Mouse (Mus musculus) midbrain, embryonic 14.5 days (tissue): ENCODE data around the gene Spin1. TPM values are rescaled to one million over a fixed set of nuclear protein-coding genes. Genes with fewer than 3 reads are reported as not detected.

Experiments used
- ATAC-seq: fragments of 200-750 bp; cut with Nextera tagmentation; 2 replicates; pipeline ENCODE4 v1.8.0; 2017; ENCODE audit warnings: moderate number of reproducible peaks, moderate library complexity; ENCODE audit not compliant: low FRiP score, low TSS enrichment
- DNase-seq: peaks from one replicate; pipeline ENCODE4 v3.0.0-alpha.2; 2015
- H3K27ac ChIP-seq: fragments of 300-500 bp; sonication (generic); replicated peaks from 2 replicates; pipeline ENCODE4 v1.5.1; 2014; ENCODE audit warnings: mild to moderate bottlenecking, low read depth, low read length, moderate library complexity
- H3K27me3 ChIP-seq: fragments of 300-500 bp; sonication (generic); 2 replicates; pipeline ENCODE4 v1.6.1; 2014; ENCODE audit warnings: low read length, control low read depth, mixed read lengths; ENCODE audit not compliant: control insufficient read depth, insufficient read depth
- H3K36me3 ChIP-seq: fragments of 300-500 bp; sonication (generic); 2 replicates; pipeline ENCODE4 v1.6.1; 2014; ENCODE audit warnings: low read length, control low read depth; ENCODE audit not compliant: control insufficient read depth, insufficient read depth
- H3K4me1 ChIP-seq: fragments of 300-500 bp; sonication (generic); 2 replicates; pipeline ENCODE4 v1.6.1; 2014; ENCODE audit warnings: mild to moderate bottlenecking, antibody characterized with exemption, low read length, control low read depth; ENCODE audit not compliant: control insufficient read depth, insufficient read depth
- H3K4me2 ChIP-seq: fragments of 300-500 bp; sonication (generic); 2 replicates; pipeline ENCODE4 v1.6.1; 2014; ENCODE audit warnings: mild to moderate bottlenecking, low read length, moderate library complexity
- H3K4me3 ChIP-seq: fragments of 300-500 bp; sonication (generic); replicated peaks from 2 replicates; pipeline ENCODE4 v1.5.1; 2014; ENCODE audit warnings: low read depth, low read length
- H3K9ac ChIP-seq: fragments of 300-500 bp; sonication (generic); replicated peaks from 2 replicates; pipeline ENCODE4 v1.6.1; 2014; ENCODE audit warnings: mild to moderate bottlenecking, low read length, moderate library complexity
- H3K9me3 ChIP-seq: fragments of 300-500 bp; sonication (generic); 2 replicates; pipeline ENCODE4 v1.6.1; 2016; ENCODE audit warnings: low read length, control low read depth, mixed read lengths; ENCODE audit not compliant: control insufficient read depth
- WGBS: fragments of 180-500 bp; shearing (Covaris S2); extraction: QIAGEN DNeasy Blood & Tissue Kit; methylation state at CpG from one replicate; pipeline ENCODE4 v1.1.7; 2014; 5-methylcytosine and 5-hydroxymethylcytosine counted together
- polyA plus RNA-seq: library from polyadenylated mRNA; unstranded; fragments of >200 nt; fragmentation: Nextera tagmentation; extraction: Ambion mirVana; gene quantifications from 2 replicates; pipeline ENCODE4 v1.2.1, GENCODE M21; 2014

The Spin1 gene
- polyA plus RNA-seq, 1 experiment from 2014 or later, result 202 TPM

DNA sequence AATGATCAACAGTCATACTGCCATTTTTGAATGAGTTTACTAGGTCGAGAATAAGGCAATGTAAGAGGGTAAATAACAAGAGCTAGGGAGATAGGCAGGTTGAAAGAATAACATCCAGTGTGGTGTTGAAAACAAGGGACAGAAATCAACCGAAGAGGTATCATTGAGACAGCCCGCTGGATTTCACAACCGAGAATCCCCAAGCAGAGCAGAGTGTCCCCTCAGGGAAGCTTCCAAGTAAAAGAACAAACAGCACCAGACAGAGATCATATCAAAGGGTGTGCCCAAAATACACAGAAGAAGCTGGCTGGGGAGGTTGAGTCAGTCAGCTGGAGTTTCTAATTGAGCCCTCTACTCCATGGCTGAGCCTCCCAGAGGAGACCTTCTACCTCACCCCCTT lies 11.6 kb upstream of the Spin1 start:
- Histone ChIP-seq H3K4me3 (no peak overlapping the region), H3K36me3 (no peaks in the 10 kb centered on the region), H3K4me2 (no peak overlapping the region), H3K9me3 (no peaks in the 10 kb centered on the region), H3K27ac (no peak overlapping the region), H3K4me1 (no peaks in the 10 kb centered on the region), H3K9ac (no peak overlapping the region), H3K27me3 (no peaks in the 10 kb centered on the region)
- WGBS, result 83% methylated on average over 4 of the region's 4 CpGs
- DNase-seq, result no peak
- no peak for ATAC-seq

DNA sequence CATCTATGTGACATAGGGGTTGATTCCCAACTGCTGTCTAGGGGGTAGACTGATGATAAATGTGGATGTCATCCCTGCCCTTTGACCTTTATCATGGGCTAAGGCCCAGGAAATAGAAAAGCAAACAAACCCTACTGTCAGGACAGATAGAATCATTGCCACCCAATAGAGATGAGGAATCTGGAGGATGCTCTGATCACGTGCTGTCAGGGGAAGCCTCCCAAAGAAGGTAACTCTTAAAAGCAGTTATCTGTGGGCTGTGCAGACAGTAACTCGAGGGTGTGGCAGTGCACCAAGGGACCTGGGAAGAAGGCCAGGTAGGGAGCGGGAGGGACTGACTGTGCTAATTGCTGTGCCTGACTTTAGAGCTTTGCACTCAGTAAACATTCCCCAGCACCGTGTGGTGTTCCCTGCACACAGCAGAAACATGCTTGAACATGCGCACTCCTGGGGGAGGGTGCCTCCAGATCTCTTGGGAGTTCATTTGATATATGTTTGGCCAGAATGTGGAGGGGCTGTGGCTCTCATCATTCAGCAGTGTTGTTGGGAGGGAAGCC lies 10.5 kb upstream of the Spin1 start:
- no peaks in the 10 kb centered on the region for H3K9me3 ChIP-seq
- no peaks in the 10 kb centered on the region for H3K36me3 ChIP-seq
- no peak overlapping the region for H3K27ac ChIP-seq
- no peaks in the 10 kb centered on the region for H3K27me3 ChIP-seq
- H3K4me3 ChIP-seq, result no peak overlapping the region
- H3K4me1 ChIP-seq, result no peaks in the 10 kb centered on the region
- H3K4me2 ChIP-seq, result no peak overlapping the region
- DNase-seq (no peak), ATAC-seq (no peak)
- H3K9ac ChIP-seq, result no peak overlapping the region
- 82% methylated on average over 5 of the region's 5 CpGs for WGBS

DNA sequence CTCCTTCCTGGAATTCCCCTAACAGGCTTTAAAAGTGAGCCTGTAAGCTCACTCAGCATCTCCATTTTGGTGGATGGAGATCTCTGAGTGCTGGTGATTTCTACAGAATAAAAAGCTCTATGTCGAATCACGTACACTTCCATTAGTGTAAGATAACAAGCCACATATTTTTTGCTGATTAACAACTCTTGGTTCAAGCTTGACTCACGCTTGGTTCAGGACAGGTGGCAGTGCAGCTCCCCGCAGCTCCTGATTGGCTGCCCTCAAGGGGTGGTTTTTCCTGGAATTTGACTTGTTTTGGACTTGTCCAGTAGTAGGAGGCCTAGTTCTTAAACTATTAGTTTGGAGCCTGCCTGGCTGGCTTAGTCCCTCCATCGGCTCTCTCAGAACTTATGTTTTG lies 7.2 kb upstream of the Spin1 start:
- no peak overlapping the region for H3K4me2 ChIP-seq
- H3K36me3 ChIP-seq, result no peaks in the 10 kb centered on the region
- 94% methylated on average over 5 of the region's 5 CpGs for WGBS
- no peak overlapping the region for H3K9ac ChIP-seq
- no peaks in the 10 kb centered on the region for H3K9me3 ChIP-seq
- ATAC-seq, result no peak
- no peaks in the 10 kb centered on the region for H3K27me3 ChIP-seq
- H3K27ac ChIP-seq, result no peak overlapping the region
- no peaks in the 10 kb centered on the region for H3K4me1 ChIP-seq
- H3K4me3 ChIP-seq, result no peak overlapping the region
- DNase-seq, result no peak

DNA sequence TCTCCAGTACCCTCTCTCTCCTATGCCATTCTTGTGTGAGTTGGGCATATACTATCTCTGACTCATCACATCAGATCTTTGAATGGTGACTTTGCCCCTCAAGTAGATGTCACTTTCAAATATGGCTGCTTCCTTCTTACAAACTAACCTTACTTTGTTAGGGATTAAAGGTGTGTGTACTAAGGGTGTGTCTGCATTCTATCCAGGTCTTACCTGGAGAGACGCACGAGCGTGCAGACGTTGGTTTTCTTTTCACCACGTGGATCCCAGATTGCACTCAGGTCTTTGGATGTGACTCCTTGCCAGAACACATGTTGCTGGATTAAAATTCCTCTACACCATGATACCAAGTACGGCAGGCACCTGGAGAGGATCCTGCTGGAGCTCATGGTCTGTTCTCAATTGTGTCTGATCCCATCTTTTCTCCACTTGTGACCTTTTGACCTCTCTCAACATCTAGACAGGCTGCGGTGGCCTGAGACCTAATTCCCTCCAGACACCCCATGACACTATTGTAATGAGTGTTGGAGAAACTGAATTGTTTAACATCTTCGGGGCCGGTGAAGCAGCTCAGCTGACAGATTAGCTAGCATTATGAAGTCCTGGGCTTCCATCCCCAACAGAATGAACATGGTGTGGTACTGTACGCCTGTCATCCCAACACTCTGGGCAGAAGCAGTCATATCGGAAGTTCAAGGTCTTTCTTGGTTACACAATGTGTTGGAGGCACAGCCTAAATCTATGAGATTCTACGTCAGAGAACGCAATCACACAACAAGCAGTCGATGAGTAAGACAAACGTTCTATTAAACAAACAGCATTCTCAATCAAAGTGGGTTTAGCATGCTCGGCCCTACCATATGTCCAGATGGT lies 6.1 kb upstream of the Spin1 start:
- 74% methylated on average over 16 of the region's 16 CpGs for WGBS
- Histone ChIP-seq H3K4me1 (peaks cover 8% of the 10 kb centered on the region), H3K27me3 (no peaks in the 10 kb centered on the region), H3K27ac (no peak overlapping the region), H3K4me2 (no peak overlapping the region), H3K9me3 (no peaks in the 10 kb centered on the region), H3K4me3 (no peak overlapping the region), H3K36me3 (no peaks in the 10 kb centered on the region), H3K9ac (no peak overlapping the region)
- ATAC-seq (no peak), DNase-seq (no peak)

DNA sequence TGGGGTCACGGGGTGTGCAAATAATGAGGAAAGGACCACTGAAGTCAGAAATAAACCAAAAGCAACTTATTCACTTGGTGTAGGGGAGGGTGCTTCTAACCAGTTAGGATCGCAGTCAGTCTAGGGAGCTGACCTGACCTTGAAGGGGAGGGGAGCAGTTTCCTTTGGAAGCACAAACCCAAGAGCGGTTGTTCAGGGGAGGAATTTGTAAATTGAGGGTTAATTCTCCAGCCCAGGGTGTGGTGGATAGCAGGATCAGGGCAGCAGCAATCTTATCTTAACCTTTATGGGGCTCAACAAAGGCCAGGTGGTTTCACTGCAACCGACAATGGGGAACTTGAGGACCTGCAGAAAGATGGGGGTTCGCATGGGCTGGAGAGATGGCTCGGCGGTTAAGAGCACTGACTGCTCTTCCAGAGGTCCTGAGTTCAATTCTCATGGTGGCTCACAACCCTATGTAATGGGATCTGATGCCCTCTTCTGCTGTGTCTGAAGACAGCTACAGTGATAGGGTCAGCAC lies 5.4 kb upstream of the Spin1 start:
- H3K9me3 ChIP-seq, result no peaks in the 10 kb centered on the region
- no peak for DNase-seq
- 93% methylated on average over 7 of the region's 7 CpGs for WGBS

DNA sequence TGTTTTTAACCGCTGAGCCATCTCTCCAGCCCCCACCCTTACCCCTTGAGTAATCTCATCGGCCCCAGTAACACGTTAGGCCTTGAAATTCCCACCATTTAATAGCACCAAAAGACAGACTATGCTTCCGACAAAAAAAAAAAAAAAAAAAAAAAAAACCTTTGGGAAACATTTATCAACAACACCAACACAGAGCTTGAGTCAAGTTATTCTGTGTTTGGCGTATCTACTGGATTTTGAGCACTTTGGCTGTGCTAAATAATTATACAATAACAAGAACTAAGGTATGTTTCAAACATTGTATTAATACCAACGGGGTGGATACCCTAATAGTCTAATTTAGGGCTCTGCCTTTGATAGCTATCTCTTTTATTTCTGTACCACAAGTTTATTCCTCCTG lies 4.0 kb upstream of the Spin1 start:
- 92% methylated on average over 6 of the region's 6 CpGs for WGBS
- no peak overlapping the region for H3K4me3 ChIP-seq
- no peaks in the 10 kb centered on the region for H3K27me3 ChIP-seq
- H3K4me2 ChIP-seq, result no peak overlapping the region
- peaks cover 8% of the 10 kb centered on the region for H3K4me1 ChIP-seq
- DNase-seq (no peak), ATAC-seq (no peak)
- H3K9me3 ChIP-seq, result no peaks in the 10 kb centered on the region
- H3K36me3 ChIP-seq, result no peaks in the 10 kb centered on the region
- H3K9ac ChIP-seq, result no peak overlapping the region
- H3K27ac ChIP-seq, result no peak overlapping the region

More for the DNA sequence above, 5.4 kb upstream of the Spin1 start:
- no peak for ATAC-seq
- Histone ChIP-seq H3K27me3 (no peaks in the 10 kb centered on the region), H3K4me2 (no peak overlapping the region), H3K27ac (no peak overlapping the region), H3K4me3 (no peak overlapping the region), H3K4me1 (peaks cover 8% of the 10 kb centered on the region), H3K9ac (no peak overlapping the region), H3K36me3 (no peaks in the 10 kb centered on the region)

DNA sequence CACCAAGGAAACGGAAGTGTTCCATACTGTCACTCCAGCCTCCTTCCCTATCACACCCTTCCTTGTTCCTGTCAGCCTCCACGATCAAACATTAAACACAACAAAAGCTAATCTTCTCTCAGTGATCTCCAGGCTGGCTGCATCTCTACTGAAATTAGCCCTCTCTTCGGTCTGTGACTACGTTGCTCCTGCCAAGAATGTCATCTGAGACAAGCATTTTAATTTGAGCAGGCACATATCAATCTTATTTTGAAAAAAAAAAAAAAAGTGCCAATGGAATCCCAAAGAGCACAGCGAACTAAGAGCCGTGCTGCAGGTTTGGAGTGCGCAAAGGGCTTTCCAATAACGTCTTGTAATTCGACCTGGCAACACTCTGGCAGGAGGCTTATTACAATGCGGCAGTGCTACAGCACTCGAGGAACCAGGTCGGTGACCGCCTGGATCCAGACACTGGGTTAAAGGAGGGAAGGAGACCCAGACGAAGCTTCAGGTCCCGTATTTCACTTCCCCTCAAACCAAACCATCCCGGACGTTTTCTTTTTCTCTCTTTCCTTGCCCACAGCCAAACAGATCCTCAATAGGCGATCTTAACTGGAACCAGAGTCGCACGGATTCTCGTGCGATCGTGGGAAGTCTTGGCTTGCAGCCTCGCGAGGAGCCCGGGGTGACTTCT lies 984 bp upstream of the Spin1 start:
- Histone ChIP-seq H3K4me1 (peaks cover 14% of the 10 kb centered on the region), H3K4me3 (peak overlapping the region; percentile 87), H3K9me3 (0 out of 2 replicates have a peak, but pooled peaks cover 4% of the 10 kb centered on the region), H3K27me3 (no peaks in the 10 kb centered on the region), H3K27ac (peak overlapping the region; percentile 95), H3K36me3 (no peaks in the 10 kb centered on the region), H3K4me2 (peak overlapping the region; percentile 60), H3K9ac (peak overlapping the region; percentile 96)
- DNase-seq (no peak), ATAC-seq (no peak)
- WGBS, result 2% methylated on average over 26 of the region's 26 CpGs

DNA sequence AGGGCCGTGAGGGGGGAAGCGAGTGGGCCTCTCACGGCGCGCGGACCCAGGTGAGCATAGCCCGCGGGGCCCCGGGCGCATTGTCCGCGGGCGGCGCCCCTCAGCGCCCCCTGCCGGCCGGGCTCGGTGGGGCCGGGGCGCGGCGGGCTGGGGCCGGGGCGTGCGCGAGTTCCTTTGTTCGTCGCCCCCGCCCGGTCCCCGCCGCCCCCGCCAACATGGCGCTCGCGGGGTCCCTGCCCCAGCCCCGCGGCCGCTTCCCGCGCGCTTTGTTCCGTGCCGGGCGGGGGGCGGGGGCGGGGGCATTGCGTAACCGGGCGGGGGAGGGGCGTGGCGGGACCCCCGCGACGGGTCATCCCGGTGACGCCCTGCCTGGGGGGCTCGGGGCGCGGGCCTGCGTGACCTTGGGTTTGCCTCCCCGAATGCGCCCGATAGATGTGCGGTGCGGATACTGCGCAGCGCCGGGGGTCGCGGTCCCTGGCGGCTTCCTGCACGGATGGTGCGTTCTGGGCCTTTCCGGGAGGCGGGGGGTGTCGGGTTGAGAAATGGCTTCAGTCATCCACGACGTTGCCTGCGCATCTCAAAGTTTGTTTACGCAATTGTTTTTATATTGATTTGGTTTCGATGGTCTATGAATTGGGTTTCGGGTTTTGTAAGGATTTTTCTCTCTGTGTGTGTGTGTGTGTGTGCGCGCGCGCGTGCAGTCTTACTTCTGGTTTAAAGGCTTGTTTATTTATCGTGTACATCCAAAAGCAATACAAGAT lies 516 bp downstream of the Spin1 start:
- Histone ChIP-seq H3K9ac (peak overlapping the region; percentile 96), H3K36me3 (no peaks in the 10 kb centered on the region), H3K4me2 (peak overlapping the region; percentile 60), H3K4me1 (peaks cover 14% of the 10 kb centered on the region), H3K27ac (peak overlapping the region; percentile 95), H3K4me3 (peak overlapping the region; percentile 87), H3K9me3 (0 out of 2 replicates have a peak, but pooled peaks cover 4% of the 10 kb centered on the region), H3K27me3 (no peaks in the 10 kb centered on the region)
- peak; percentile 81 for DNase-seq
- WGBS, result 3% methylated on average over 43 of the region's 89 CpGs
- peak; percentile 74 for ATAC-seq
